Mouse (Mus musculus) thymus, adult 2 months (tissue): ENCODE results near the gene Lgals4.

Experiments used
- CTCF ChIP-seq: fragments of 200-500 bp; IDR thresholded peaks from 2 replicates; pipeline ENCODE4 v1.5.1; 2012; ENCODE audit warnings: mild to moderate bottlenecking, control low read depth, low read length, moderate library complexity, borderline replicate concordance; ENCODE audit not compliant: control insufficient read depth, poor library complexity, insufficient read depth; ENCODE audit errors: extremely low read depth
- POLR2A ChIP-seq: fragments of 200-500 bp; IDR thresholded peaks from 2 replicates; pipeline ENCODE4 v1.6.1; 2012; ENCODE audit warnings: mild to moderate bottlenecking, low read length, control low read depth, moderate library complexity; ENCODE audit not compliant: control insufficient read depth, poor library complexity, insufficient read depth; ENCODE audit errors: extremely low read depth

DNA sequence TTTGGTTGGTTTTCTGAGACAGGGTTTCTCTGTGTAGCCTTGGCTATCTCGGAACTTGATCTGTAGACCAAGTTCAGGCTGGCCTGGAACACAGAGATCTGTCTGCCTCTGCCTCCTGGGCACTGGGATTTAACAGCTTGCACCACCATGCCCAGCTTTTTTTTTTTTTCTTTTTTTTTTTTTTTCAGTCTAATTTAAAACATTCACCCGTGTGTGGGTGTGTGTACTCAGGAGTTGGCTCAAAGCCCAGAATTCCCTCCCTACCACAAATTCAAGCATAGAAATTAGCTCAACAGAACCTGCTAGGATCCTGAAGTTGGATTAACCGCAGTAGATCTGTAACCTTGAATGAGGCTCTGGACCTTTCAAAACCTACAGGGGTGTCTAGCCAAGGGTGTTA, 6.3 kb upstream of the Lgals4 start:
- TF ChIP-seq CTCF (no peak), POLR2A (no peak)
